In genomic region chr6:73153675-73154074, GRCm38 (mm10) we compare ENCODE assay signal across 8 mouse cellular contexts.
DNase-seq lines count a peak whose midpoint lies in the region; ATAC-seq lines count a peak whose summit lies in the region.

No protein-coding gene starts in this region.

- WGBS in hindbrain, embryonic 14.5 days, result 0% methylated on average over 1 of the region's 1 CpGs

- no peaks in the 10 kb centered on the region for H3K4me1 ChIP-seq in hindbrain, embryonic 14.5 days (replicated peaks; ENCODE audit: control insufficient read depth, insufficient read depth, low read length)

- H3K4me3 ChIP-seq in hindbrain, embryonic 14.5 days (replicated peaks; ENCODE audit: low read length), result no peak overlapping the region

- H3K4me2 ChIP-seq in hindbrain, embryonic 14.5 days (replicated peaks), result no peak overlapping the region

- peak; percentile 40 for DNase-seq in MEL-GATA-1-ER (ENCODE audit: extremely low read depth, low read depth)
- DNase-seq in cerebellum, adult 18-20 months, result peak; percentile 74 to 79
- peak; percentile 97 for DNase-seq in hindbrain, embryonic 14.5 days (ENCODE audit: low spot score)
- peak; percentile 75 to 97 for DNase-seq in layer of hippocampus, postnatal 25 days (ENCODE audit: extremely low spot score in 1 of 2, low spot score in 1 of 2)
- peak; percentile 91 to 92 for DNase-seq in right cerebral cortex, postnatal 10 days (ENCODE audit: low spot score in 2 of 2)
- peak; percentile 45 for DNase-seq in urinary bladder, postnatal 10 days (ENCODE audit: low spot score)

- H3K36me3 ChIP-seq in hindbrain, embryonic 14.5 days (replicated peaks; ENCODE audit: control insufficient read depth, insufficient read depth), result no peaks in the 10 kb centered on the region

- no peaks in the 10 kb centered on the region for H3K9me3 ChIP-seq in hindbrain, embryonic 14.5 days (ENCODE audit: control insufficient read depth, low read length)

- no peak overlapping the region for H3K27ac ChIP-seq in hindbrain, embryonic 14.5 days

- peak; percentile 99 for ATAC-seq in frontal cortex, adult (ENCODE audit: low TSS enrichment)
- ATAC-seq in hindbrain, embryonic 14.5 days (ENCODE audit: low FRiP score), result peak; percentile 85; the same call in 1 of the 2 replicates
- ATAC-seq in megakaryocyte, adult 5-6 weeks (ENCODE audit: poor library complexity, severe bottlenecking), result peak; percentile 88

- no peak overlapping the region for H3K9ac ChIP-seq in hindbrain, embryonic 14.5 days

- no peaks in the 10 kb centered on the region for H3K27me3 ChIP-seq in hindbrain, embryonic 14.5 days (ENCODE audit: control insufficient read depth, insufficient read depth, low read length)

Comparison
In these comparisons a context has a peak if more than half of its experiments do, and no peak if none do; other contexts are left out.
1. DNase-seq: peak in every context shown above with its lines; median percentile 97 in hindbrain, embryonic 14.5 days; 92 in right cerebral cortex, postnatal 10 days; 86 in layer of hippocampus, postnatal 25 days; 76 in cerebellum, adult 18-20 months; 45 in urinary bladder, postnatal 10 days; 40 in MEL-GATA-1-ER.